Mouse (Mus musculus) midbrain, embryonic 10.5 days (tissue): ENCODE results near the gene Clcn2. TPM values are rescaled to one million over a fixed set of nuclear protein-coding genes. Genes with fewer than 3 reads are reported as not detected.
"Not testable (repeated sequence)": the region's sequence is repeated elsewhere in the genome, so short reads cannot be mapped to it uniquely, and the experiment has no call there.

Source experiments
- DNase-seq: peaks from one replicate; pipeline ENCODE4 v3.0.0-alpha.2; 2017; ENCODE audit warnings: low spot score
- H3K27ac ChIP-seq: fragments of 300-500 bp; sonication (generic); replicated peaks from 2 replicates; pipeline ENCODE4 v1.5.1; 2016; ENCODE audit warnings: mild to moderate bottlenecking
- H3K27me3 ChIP-seq: fragments of 300-500 bp; sonication (generic); 2 replicates; pipeline ENCODE4 v1.6.1; 2016; ENCODE audit warnings: low read depth, mild to moderate bottlenecking; ENCODE audit not compliant: poor library complexity, severe bottlenecking
- H3K36me3 ChIP-seq: fragments of 300-500 bp; sonication (generic); 2 replicates; pipeline ENCODE4 v1.6.1; 2016; ENCODE audit warnings: mild to moderate bottlenecking, moderate library complexity
- H3K4me1 ChIP-seq: fragments of 300-500 bp; sonication (generic); 2 replicates; pipeline ENCODE4 v1.6.1; 2016
- H3K4me3 ChIP-seq: fragments of 300-500 bp; sonication (generic); 2 replicates; pipeline ENCODE4 v1.5.1; 2016; ENCODE audit warnings: mild to moderate bottlenecking, moderate library complexity
- H3K9me3 ChIP-seq: fragments of 300-500 bp; sonication (generic); replicated peaks from 2 replicates; pipeline ENCODE4 v1.6.1; 2016; ENCODE audit warnings: mild to moderate bottlenecking
- WGBS: fragments of 180-500 bp; shearing (Covaris S2); methylation state at CpG from one replicate; pipeline ENCODE4 v1.1.7; 2016; 5-methylcytosine and 5-hydroxymethylcytosine counted together
- polyA plus RNA-seq: library from polyadenylated mRNA; unstranded; fragments of >200 nt; fragmentation: Nextera tagmentation; extraction: Ambion mirVana; gene quantifications from 2 replicates; pipeline ENCODE4 v1.2.1, GENCODE M21; 2016

Gene Clcn2
- polyA plus RNA-seq, 1 experiment from 2014 or later: 12.8 TPM

DNA sequence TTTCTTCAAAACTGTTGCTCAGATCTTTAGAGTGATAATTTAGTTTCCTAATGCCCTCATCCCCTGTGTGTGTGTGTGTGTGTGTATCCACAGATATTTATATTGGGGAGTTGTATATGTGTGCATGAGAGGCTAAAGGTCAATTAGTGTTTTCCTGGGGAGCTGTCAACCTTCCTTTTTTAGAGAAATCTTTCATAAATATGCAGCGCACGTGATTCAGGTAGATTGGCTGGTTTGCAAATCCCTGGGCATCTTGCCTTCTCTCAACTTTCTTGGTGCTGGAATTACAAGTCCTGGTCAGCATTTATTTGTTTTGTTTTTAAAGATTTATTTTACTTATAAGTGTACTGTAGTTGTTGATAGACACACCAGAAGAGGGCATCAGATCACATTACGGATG lies 47.3 kb downstream of the Clcn2 start:
- Histone ChIP-seq H3K9me3 (no peaks in the 10 kb centered on the region), H3K27me3 (no peaks in the 10 kb centered on the region), H3K36me3 (peaks cover 23% of the 10 kb centered on the region), H3K4me3 (no peak overlapping the region), H3K27ac (no peak overlapping the region), H3K4me1 (peaks cover 29% of the 10 kb centered on the region)
- DNase-seq: no peak
- WGBS: 93% methylated on average over 3 of the region's 3 CpGs

DNA sequence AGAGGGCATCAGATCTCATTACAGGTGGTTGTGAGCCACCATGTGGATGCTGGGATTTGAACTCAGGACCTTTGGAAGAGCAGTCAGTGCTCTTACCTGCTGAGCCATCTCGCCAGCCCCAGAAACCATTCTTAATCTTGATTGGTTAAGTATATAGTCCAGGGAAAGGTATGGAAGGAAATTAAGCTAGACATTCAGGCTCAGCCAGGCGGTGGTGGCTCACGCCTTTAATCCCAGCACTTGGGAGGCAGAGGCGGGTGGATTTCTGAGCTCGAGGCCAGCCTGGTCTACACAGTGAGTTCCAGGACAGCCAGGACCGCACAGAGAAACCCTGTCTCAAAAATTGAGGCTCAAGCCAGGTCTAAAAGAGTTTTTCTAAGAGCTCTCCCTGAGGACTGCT lies 49.5 kb downstream of the Clcn2 start, which contains the start of gene Eif4g1:
Gene Eif4g1, plus strand, starts transcription at position 301 of the 400 bp plus-strand sequence.
- not testable (repeated sequence) for H3K4me3 ChIP-seq, DNase-seq, H3K9me3 ChIP-seq, H3K27me3 ChIP-seq, H3K4me1 ChIP-seq, H3K27ac ChIP-seq
- peaks cover 31% of the 10 kb centered on the region for H3K36me3 ChIP-seq
- WGBS: 87% methylated on average over 5 of the region's 6 CpGs

DNA sequence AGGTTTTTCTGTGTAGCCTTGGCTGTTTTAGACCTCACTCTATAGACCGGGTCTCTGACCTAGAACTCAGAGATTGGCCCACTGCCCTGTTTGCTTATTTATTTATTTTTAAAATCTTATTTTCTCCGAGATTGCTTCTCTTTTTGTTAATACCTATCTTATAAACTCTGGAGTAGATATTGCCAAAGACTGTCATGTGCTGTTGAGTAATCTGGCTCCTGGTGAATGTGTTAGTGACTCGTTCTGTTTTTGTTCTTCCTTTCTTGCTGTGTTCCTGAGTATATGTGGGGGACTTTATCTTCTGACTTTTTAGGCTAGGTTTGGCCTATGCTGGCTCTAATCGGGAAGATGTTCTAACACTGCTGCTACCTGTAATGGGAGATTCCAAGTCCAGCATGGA lies 59.9 kb downstream of the Clcn2 start:
- H3K9me3 ChIP-seq: no peaks in the 10 kb centered on the region
- no peak overlapping the region for H3K4me3 ChIP-seq
- no peaks in the 10 kb centered on the region for H3K27me3 ChIP-seq
- no peak for DNase-seq
- H3K4me1 ChIP-seq: peaks cover 6% of the 10 kb centered on the region
- 90% methylated on average over 4 of the region's 4 CpGs for WGBS
- H3K36me3 ChIP-seq: peaks cover 95% of the 10 kb centered on the region
- H3K27ac ChIP-seq: no peak overlapping the region

DNA sequence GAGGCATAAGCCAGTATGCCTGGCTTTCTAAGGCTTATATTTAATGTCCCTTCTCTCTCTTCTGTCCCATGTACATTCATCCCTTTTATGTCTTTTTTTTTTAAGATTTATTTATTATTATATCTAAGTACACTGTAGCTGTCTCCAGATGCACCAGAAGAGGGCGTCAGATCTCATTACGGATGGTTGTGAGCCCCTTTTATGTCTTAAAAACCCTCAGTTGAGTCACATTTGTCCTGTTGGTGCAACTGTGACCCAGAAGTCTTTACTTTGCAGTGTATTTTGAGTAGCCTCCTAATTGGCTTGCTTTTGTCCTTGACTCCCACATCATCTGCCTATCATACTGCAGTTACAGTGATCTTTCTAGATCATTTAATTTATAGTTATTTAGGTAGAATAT lies 64.2 kb downstream of the Clcn2 start:
- no peak overlapping the region for H3K27ac ChIP-seq
- no peak for DNase-seq
- peaks cover 52% of the 10 kb centered on the region for H3K36me3 ChIP-seq
- 66% methylated on average over 2 of the region's 2 CpGs for WGBS
- H3K4me3 ChIP-seq: 0 out of 2 replicates have a peak overlapping the region, but pooled peaks have one; percentile 95
- peaks cover 17% of the 10 kb centered on the region for H3K4me1 ChIP-seq
- H3K9me3 ChIP-seq: no peaks in the 10 kb centered on the region
- no peaks in the 10 kb centered on the region for H3K27me3 ChIP-seq

Other genes with a start within 250 kb of the Clcn2 start
- gene Eif2b5, start 218.9 kb downstream of the Clcn2 start, polyA plus RNA-seq: 151 TPM in 2 replicates
- gene Dvl3, start 200.8 kb downstream of the Clcn2 start, polyA plus RNA-seq: 28.5 and 37.5 TPM in 2 replicates
- gene Ap2m1, start 182.3 kb downstream of the Clcn2 start, polyA plus RNA-seq: 711 and 831 TPM in 2 replicates
- gene Abcf3, start 169.2 kb downstream of the Clcn2 start, polyA plus RNA-seq: 58.9 and 62.2 TPM in 2 replicates
- 1.7 and 4.5 TPM in 2 replicates for gene Vwa5b2, start 128.3 kb downstream of the Clcn2 start, polyA plus RNA-seq
- gene Eef1akmt4, start 106.2 kb downstream of the Clcn2 start, polyA plus RNA-seq: 36.0 and 42.1 TPM in 2 replicates
- gene Gm49333, start 106.1 kb downstream of the Clcn2 start, polyA plus RNA-seq: not detected in 2 replicates
- 59.4 and 61.1 TPM in 2 replicates for gene Alg3, start 106.0 kb downstream of the Clcn2 start, polyA plus RNA-seq
- gene Camk2n2, start 96.5 kb downstream of the Clcn2 start, polyA plus RNA-seq: 3.1 and 3.3 TPM in 2 replicates
- gene Ece2, start 87.9 kb downstream of the Clcn2 start, polyA plus RNA-seq: 5.0 and 6.5 TPM in 2 replicates
- gene Psmd2, start 66.1 kb downstream of the Clcn2 start, polyA plus RNA-seq: 527 and 536 TPM in 2 replicates
- gene Eif4g1, start 49.4 kb downstream of the Clcn2 start, polyA plus RNA-seq: 216 and 221 TPM in 2 replicates
- 8.8 and 11.3 TPM in 2 replicates for gene Fam131a, start 24.5 kb downstream of the Clcn2 start, polyA plus RNA-seq
- gene Polr2h, start 81 bp downstream of the Clcn2 start, polyA plus RNA-seq: 136 and 148 TPM in 2 replicates
- 1.5 and 2.0 TPM in 2 replicates for gene Chrd, start 15.4 kb upstream of the Clcn2 start, polyA plus RNA-seq
- gene Thpo, start 16.8 kb upstream of the Clcn2 start, polyA plus RNA-seq: 0.37 and 0.56 TPM in 2 replicates